Comparison of ENCODE assay signal across 26 mouse cellular contexts in the genomic region with DNA sequence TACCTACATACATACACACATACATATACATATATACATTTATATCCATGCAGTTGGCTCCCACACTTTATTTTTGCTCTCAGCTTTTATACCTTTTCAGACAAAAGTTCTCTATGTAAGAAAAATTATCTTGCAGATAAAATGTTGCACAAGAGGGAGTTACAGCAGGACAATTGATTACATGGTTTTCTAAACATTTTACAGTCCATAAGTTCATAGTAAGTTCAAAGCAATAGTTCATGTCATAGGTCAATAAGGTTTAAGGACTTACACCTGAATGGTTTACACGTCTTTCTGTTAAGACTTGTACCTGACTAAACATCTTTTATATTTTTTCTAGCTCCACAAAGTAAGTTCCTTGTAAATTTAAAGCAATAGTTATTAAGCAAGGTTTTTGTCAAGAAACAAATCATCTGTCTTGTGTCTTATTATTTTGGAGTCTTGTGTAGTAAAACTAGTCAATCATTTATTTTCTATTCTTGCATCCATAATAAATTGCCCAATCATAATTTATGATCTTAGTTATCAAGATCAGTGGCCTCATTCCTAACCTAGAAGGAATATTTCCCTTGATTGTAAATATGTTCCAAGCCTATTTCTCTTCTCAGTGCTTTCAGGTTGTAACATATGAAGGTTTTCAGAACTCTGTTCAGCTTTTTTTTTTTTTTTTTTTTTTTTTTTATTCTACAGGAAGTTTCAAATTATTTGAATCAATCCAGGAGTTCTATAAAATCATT.
"Had no signal": no experiment of that assay in that cellular context is flagged by ENCODE, and none has a peak within 500 bp of the region (broad histone marks: within the 10 kb centered on the region; RNA-seq: fewer than 3 reads in every experiment).

No protein-coding gene starts in this region.

- ATAC-seq: hindbrain, embryonic 16.5 days; inflammation-experienced regulatory T-cells, adult 6 months; liver, embryonic 12.5 days had no signal

- H3K9me3 ChIP-seq: heart, embryonic 10.5 days; heart, embryonic 12.5 days; hindbrain, embryonic 10.5 days; hindbrain, embryonic 12.5 days; kidney, embryonic 15.5 days; limb, embryonic 13.5 days; limb, embryonic 15.5 days; liver, embryonic 12.5 days had no signal

- H3K27me3 ChIP-seq: heart, embryonic 12.5 days; hindbrain, embryonic 12.5 days; kidney, embryonic 15.5 days; limb, embryonic 13.5 days; limb, embryonic 15.5 days; liver, embryonic 12.5 days had no signal

- H3K36me3 ChIP-seq: heart, embryonic 10.5 days; heart, embryonic 12.5 days; hindbrain, embryonic 10.5 days; hindbrain, embryonic 12.5 days; kidney, embryonic 15.5 days; limb, embryonic 13.5 days; limb, embryonic 15.5 days; liver, embryonic 12.5 days had no signal

- H3K27ac ChIP-seq: heart, adult 2 months; heart, embryonic 10.5 days; hindbrain, embryonic 10.5 days; hindbrain, embryonic 12.5 days; hindbrain, embryonic 14.5 days; kidney, embryonic 15.5 days; kidney, postnatal 0 days; left cerebral cortex, adult 2 months; limb, embryonic 13.5 days; limb, embryonic 15.5 days; liver, embryonic 12.5 days; liver, embryonic 14.5 days had no signal

- H3K4me3 ChIP-seq: heart, adult 2 months; heart, embryonic 10.5 days; heart, embryonic 12.5 days; hindbrain, embryonic 10.5 days; hindbrain, embryonic 12.5 days; kidney, embryonic 15.5 days; layer of hippocampus, adult 2 months; left cerebral cortex, adult 2 months; limb, embryonic 13.5 days; limb, embryonic 15.5 days; liver, embryonic 12.5 days had no signal

- H3K4me1 ChIP-seq: heart, embryonic 10.5 days; heart, embryonic 12.5 days; hindbrain, embryonic 12.5 days; kidney, embryonic 15.5 days; limb, embryonic 13.5 days; limb, embryonic 15.5 days had no signal

- H3K4me2 ChIP-seq: heart, embryonic 12.5 days; hindbrain, embryonic 12.5 days; hindbrain, embryonic 14.5 days; kidney, embryonic 15.5 days; limb, embryonic 13.5 days; limb, embryonic 15.5 days; liver, embryonic 12.5 days had no signal

- DNase-seq: gastrocnemius, postnatal 14 days; gastrocnemius, postnatal 36 days; heart, adult 2 months; heart, postnatal 10 days; heart, postnatal 4 days; kidney, adult 11 months; kidney, adult 2 months; kidney, adult 9 months; kidney, postnatal 25 days; kidney, postnatal 4 days; left cerebral cortex, postnatal 4 days had no signal

- H3K9ac ChIP-seq: heart, embryonic 12.5 days; hindbrain, embryonic 12.5 days; hindbrain, embryonic 14.5 days; kidney, embryonic 15.5 days; limb, embryonic 13.5 days; limb, embryonic 15.5 days; liver, embryonic 12.5 days; liver, embryonic 14.5 days had no signal
